Mouse (Mus musculus) erythroid progenitor cell, adult 5-6 weeks (primary cell): ENCODE measurements around the gene Bpi. TPM values are rescaled to one million over a fixed set of nuclear protein-coding genes. Genes with fewer than 3 reads are reported as not detected.

Experiments used
- total RNA-seq, 2 experiments: library from RNA; stranded (forward) in 1 of 2; stranded (reverse) in 1 of 2; fragments of 150-400 nt in 1 of 2; fragments of 186-747, 209-891 nt in 1 of 2; gene quantifications; 2 replicates each; pipeline versions ENCODE4 v1.2.3 to v1.2.4; 2015 to 2017; ENCODE audit warnings: low replicate concordance in 2 of 2

The Bpi gene
- total RNA-seq, 2 experiments from 2014 or later = not detected

Other genes starting within 250 kb of the Bpi start
- 13.7 and 18.4 TPM in 2 replicates for gene Tti1, start 229.7 kb upstream of the Bpi start, total RNA-seq (2015; ENCODE audit: low replicate concordance)
- 9.2 and 16.4 TPM in 2 replicates for gene Tti1, start 229.7 kb upstream of the Bpi start, total RNA-seq (2017; ENCODE audit: low replicate concordance)
- 50.1 and 57.0 TPM in 2 replicates for gene Rprd1b, start 229.6 kb upstream of the Bpi start, total RNA-seq (2015; ENCODE audit: low replicate concordance)
- gene Rprd1b, start 229.6 kb upstream of the Bpi start, total RNA-seq (2017; ENCODE audit: low replicate concordance) = 34.4 and 44.5 TPM in 2 replicates
- gene Tgm2, start 111.7 kb upstream of the Bpi start, total RNA-seq (2015; ENCODE audit: low replicate concordance) = 16.3 and 27.4 TPM in 2 replicates
- 23.0 and 33.9 TPM in 2 replicates for gene Tgm2, start 111.7 kb upstream of the Bpi start, total RNA-seq (2017; ENCODE audit: low replicate concordance)
- not detected in 2 replicates for gene D630003M21Rik, start 28.9 kb upstream of the Bpi start, total RNA-seq (2015; ENCODE audit: low replicate concordance)
- gene D630003M21Rik, start 28.9 kb upstream of the Bpi start, total RNA-seq (2017; ENCODE audit: low replicate concordance) = not detected in 2 replicates
- gene Lbp, start 48.4 kb downstream of the Bpi start, total RNA-seq (2015; ENCODE audit: low replicate concordance) = 7.1 and 9.0 TPM in 2 replicates
- gene Lbp, start 48.4 kb downstream of the Bpi start, total RNA-seq (2017; ENCODE audit: low replicate concordance) = 6.4 and 40.7 TPM in 2 replicates
- not detected in 2 replicates for gene Snhg11, start 117.5 kb downstream of the Bpi start, total RNA-seq (2015; ENCODE audit: low replicate concordance)
- not detected in 2 replicates for gene Snhg11, start 117.5 kb downstream of the Bpi start, total RNA-seq (2017; ENCODE audit: low replicate concordance)
- gene Ralgapb, start 151.8 kb downstream of the Bpi start, total RNA-seq (2015; ENCODE audit: low replicate concordance) = 31.4 and 37.8 TPM in 2 replicates
- 24.9 and 29.8 TPM in 2 replicates for gene Ralgapb, start 151.8 kb downstream of the Bpi start, total RNA-seq (2017; ENCODE audit: low replicate concordance)
- gene Adig, start 244.5 kb downstream of the Bpi start, total RNA-seq (2015; ENCODE audit: low replicate concordance) = not detected in 2 replicates
- not detected in 2 replicates for gene Adig, start 244.5 kb downstream of the Bpi start, total RNA-seq (2017; ENCODE audit: low replicate concordance)